Mouse (Mus musculus) lung, adult 2 months (tissue): ENCODE data around the gene Fam19a5.

ENCODE experiments used
- CTCF ChIP-seq: fragments of 200-500 bp; IDR thresholded peaks from 2 replicates; pipeline ENCODE4 v1.5.1; 2011; ENCODE audit warnings: mild to moderate bottlenecking, low read length, control low read depth; ENCODE audit not compliant: insufficient read depth
- POLR2A ChIP-seq: fragments of 200-500 bp; IDR thresholded peaks from 2 replicates; pipeline ENCODE4 v1.6.1; 2011; ENCODE audit warnings: low read depth, mild to moderate bottlenecking, control low read depth, low read length, borderline replicate concordance; ENCODE audit errors: extremely low read depth

DNA sequence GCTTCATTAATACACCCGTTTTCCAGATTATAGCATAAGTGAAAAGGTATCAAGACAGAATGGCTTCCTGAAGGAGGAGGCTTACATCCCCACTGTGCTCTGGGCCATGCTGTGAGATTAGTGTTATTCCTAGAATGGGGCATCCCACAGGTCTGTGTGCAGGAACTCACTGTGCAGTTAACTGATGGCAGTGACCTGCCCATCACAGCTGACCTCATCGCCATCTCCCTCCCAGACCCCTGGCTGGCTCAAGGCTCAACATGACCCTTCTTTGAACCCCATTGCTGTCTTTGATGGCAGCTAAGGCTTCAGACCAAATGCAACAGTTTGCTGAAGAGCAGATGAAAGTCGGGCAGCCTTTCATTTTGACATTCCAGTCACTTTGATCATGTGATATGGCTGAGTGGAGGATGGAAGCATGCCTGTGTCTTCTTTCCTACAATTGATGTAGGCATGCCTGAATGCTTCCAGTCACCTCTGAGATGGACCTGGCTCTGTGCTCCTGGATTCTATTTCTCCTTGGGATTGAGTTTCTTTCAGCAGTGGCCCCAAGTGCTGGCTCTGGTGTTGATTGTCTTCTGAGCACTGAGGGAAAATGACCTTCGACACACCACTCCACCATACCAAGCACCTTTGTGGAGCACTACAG lies 148.9 kb downstream of the Fam19a5 start:
- TF ChIP-seq CTCF: no peak
- no peak for TF ChIP-seq POLR2A
